Comparison of ENCODE assay signal across 18 mouse cellular contexts in the genomic region with DNA sequence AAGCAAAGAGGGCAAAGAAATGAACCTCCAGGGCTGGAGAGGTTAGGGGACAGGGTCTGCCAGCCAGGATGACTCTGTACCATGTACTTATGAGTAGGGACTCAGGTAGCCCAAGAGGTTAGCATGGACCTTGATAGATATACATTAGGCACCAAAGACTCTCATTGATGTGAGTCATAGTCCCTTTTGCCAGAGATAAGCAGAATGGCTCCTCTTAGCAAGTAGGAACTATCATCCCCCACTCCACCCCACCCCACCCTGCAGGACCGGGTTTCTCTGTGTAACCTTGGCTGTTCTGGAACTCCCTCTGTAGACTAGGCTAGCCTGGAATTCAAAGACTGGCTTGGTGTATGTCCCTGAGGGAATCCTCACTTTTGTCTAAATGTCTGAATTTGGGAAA. TPM values are rescaled to one million over a fixed set of nuclear protein-coding genes. Genes with fewer than 3 reads are reported as not detected.
A peak's percentile ranks its signal among the peaks of the same experiment; 100 is the strongest.
DNase-seq lines count a peak whose midpoint lies in the region; ATAC-seq and TF ChIP-seq lines count a peak whose summit lies in the region.
"Had no signal": no experiment of that assay in that cellular context is flagged by ENCODE, and none has a peak within 500 bp of the region (broad histone marks: within the 10 kb centered on the region; RNA-seq: fewer than 3 reads in every experiment).

No protein-coding gene starts in this region.

- H3K79me2 ChIP-seq in MEL (ENCODE audit: control insufficient read depth, insufficient read depth, low read length, poor library complexity): peaks cover 15% of the 10 kb centered on the region

- no peak for TF ChIP-seq CTCF in MEL (IDR thresholded peaks at IDR 0.05 in 2 of 3, conservative IDR thresholded peaks at IDR 0.05 in 1 of 3; ENCODE audit: control insufficient read depth in 1 of 3, insufficient read depth in 1 of 3, low read depth in 2 of 3, low read length in 3 of 3, poor library complexity in 1 of 3, severe bottlenecking in 1 of 3)
- no peak for TF ChIP-seq CTCF in liver, postnatal 0 days (IDR thresholded peaks at IDR 0.05; ENCODE audit: low read depth)

- no peak for TF ChIP-seq POLR2A in MEL (IDR thresholded peaks at IDR 0.05; ENCODE audit: control insufficient read depth in 1 of 2, insufficient read depth in 1 of 2, low read depth in 1 of 2, low read length in 2 of 2, poor library complexity in 1 of 2)

- H3K9ac ChIP-seq in heart, embryonic 13.5 days: no peak overlapping the region
- peak overlapping the region; percentile 60 for H3K9ac ChIP-seq in MEL (ENCODE audit: control insufficient read depth, low read depth, low read length, poor library complexity, severe bottlenecking)
- H3K9ac ChIP-seq in liver, postnatal 0 days (replicated peaks): peak overlapping the region; percentile 6; the same call in 1 of the 2 replicates
- H3K9ac ChIP-seq: lung, embryonic 15.5 days; neural tube, embryonic 15.5 days had no signal

- 0 out of 2 replicates have a peak overlapping the region, but pooled peaks have one; percentile 96 for H3K4me2 ChIP-seq in heart, embryonic 13.5 days
- peak overlapping the region; percentile 45 for H3K4me2 ChIP-seq in liver, postnatal 0 days (ENCODE audit: low read depth, low read length)

- H3K27me3 ChIP-seq in heart, embryonic 13.5 days (replicated peaks): no peaks in the 10 kb centered on the region
- H3K27me3 ChIP-seq in MEL (ENCODE audit: control insufficient read depth in 1 of 2, insufficient read depth in 2 of 2, low read length in 2 of 2): no peaks in the 10 kb centered on the region
- no peaks in the 10 kb centered on the region for H3K27me3 ChIP-seq in liver, postnatal 0 days (ENCODE audit: insufficient read depth, low read length)
- no peaks in the 10 kb centered on the region for H3K27me3 ChIP-seq in heart, embryonic 10.5 days (ENCODE audit: insufficient read depth, poor library complexity, severe bottlenecking)
- H3K27me3 ChIP-seq: lung, embryonic 15.5 days; neural tube, embryonic 15.5 days had no signal

- no peak overlapping the region for H3K4me3 ChIP-seq in heart, embryonic 13.5 days
- H3K4me3 ChIP-seq in MEL (ENCODE audit: control insufficient read depth in 1 of 2, insufficient read depth in 1 of 2, low read depth in 2 of 2, low read length in 2 of 2): peak overlapping the region; percentile 6 to 36
- 0 out of 2 replicates have a peak overlapping the region, but pooled peaks have one; percentile 22 for H3K4me3 ChIP-seq in liver, postnatal 0 days (ENCODE audit: low read depth, low read length)
- H3K4me3 ChIP-seq in heart, embryonic 10.5 days: no peak overlapping the region
- H3K4me3 ChIP-seq: neural tube, embryonic 15.5 days had no signal

- no peak for TF ChIP-seq RAD21 in MEL (IDR thresholded peaks at IDR 0.05; ENCODE audit: low read depth, low read length)

- DNase-seq in heart, adult 11 months: no peak
- peak; percentile 78 for DNase-seq in MEL (ENCODE audit: low read depth, low spot score)
- DNase-seq in liver, postnatal 0 days: no peak
- no peak for DNase-seq in kidney, postnatal 25 days
- DNase-seq in Muller cell, postnatal 12 days (ENCODE audit: inconsistent ontology term): no peak
- DNase-seq in heart, embryonic 10.5 days (ENCODE audit: low spot score): no peak
- DNase-seq: adrenal gland, postnatal 14 days; cerebellum, adult 18-20 months; heart, postnatal 4 days; kidney, postnatal 14 days had no signal

- peak; percentile 66 to 77 for TF ChIP-seq EP300 in MEL (IDR thresholded peaks at IDR 0.05; ENCODE audit: low read depth in 1 of 2, low read length in 2 of 2)
- TF ChIP-seq EP300 in liver, postnatal 0 days (IDR thresholded peaks at IDR 0.05; ENCODE audit: low read depth): no peak

- peak overlapping the region; percentile 13; the same call in 1 of the 2 replicates for H3K27ac ChIP-seq in heart, embryonic 13.5 days (replicated peaks)
- peak overlapping the region; percentile 94 for H3K27ac ChIP-seq in MEL (ENCODE audit: control insufficient read depth, low read depth, low read length)
- peak overlapping the region; percentile 75 for H3K27ac ChIP-seq in liver, postnatal 0 days (ENCODE audit: low read depth)
- H3K27ac ChIP-seq in heart, embryonic 10.5 days: no peak overlapping the region

- H3K36me3 ChIP-seq in heart, embryonic 13.5 days: peaks cover 16% of the 10 kb centered on the region
- H3K36me3 ChIP-seq in MEL (ENCODE audit: control insufficient read depth in 1 of 2, insufficient read depth in 2 of 2, low read length in 2 of 2): peaks cover 0 to 31% of the 10 kb centered on the region in 2 experiments; a peak in 2 of 4 replicates
- H3K36me3 ChIP-seq in liver, postnatal 0 days (replicated peaks; ENCODE audit: insufficient read depth, low read length): peaks cover 16% of the 10 kb centered on the region; the same call in 1 of the 2 replicates
- peaks cover 9% of the 10 kb centered on the region for H3K36me3 ChIP-seq in heart, embryonic 10.5 days

- H3K9me3 ChIP-seq in heart, embryonic 13.5 days: no peaks in the 10 kb centered on the region
- no peaks in the 10 kb centered on the region for H3K9me3 ChIP-seq in MEL (replicated peaks; ENCODE audit: insufficient read depth, low read length)
- no peaks in the 10 kb centered on the region for H3K9me3 ChIP-seq in liver, postnatal 0 days (ENCODE audit: low read length)
- no peaks in the 10 kb centered on the region for H3K9me3 ChIP-seq in heart, embryonic 10.5 days
- H3K9me3 ChIP-seq: limb, embryonic 10.5 days; lung, embryonic 15.5 days; neural tube, embryonic 15.5 days had no signal

- 41% methylated on average over 1 of the region's 1 CpGs for WGBS in heart, embryonic 13.5 days
- WGBS in liver, postnatal 0 days (ENCODE audit: insufficient replicate concordance): 26% methylated on average over 1 of the region's 1 CpGs
- WGBS in heart, embryonic 10.5 days: 43% methylated on average over 1 of the region's 1 CpGs

- ATAC-seq in heart, embryonic 13.5 days (ENCODE audit: extremely low read depth, insufficient number of reproducible peaks, low FRiP score, low TSS enrichment): no peak
- peak; percentile 27 for ATAC-seq in erythroblast, adult 5-6 weeks (replicated peaks; ENCODE audit: low FRiP score, poor library complexity, severe bottlenecking)
- ATAC-seq in liver, postnatal 0 days: no peak

- H3K4me1 ChIP-seq in heart, embryonic 13.5 days: peaks cover 30% of the 10 kb centered on the region
- peaks cover 6 to 42% of the 10 kb centered on the region in 2 experiments for H3K4me1 ChIP-seq in MEL (ENCODE audit: control insufficient read depth in 1 of 2, insufficient read depth in 2 of 2, low read length in 2 of 2)
- peaks cover 43% of the 10 kb centered on the region for H3K4me1 ChIP-seq in liver, postnatal 0 days (ENCODE audit: insufficient read depth)
- H3K4me1 ChIP-seq in heart, embryonic 10.5 days: peaks cover 26% of the 10 kb centered on the region

RNA-seq across cellular contexts. Expression of gene Atg2a, which starts 1.3 kb away (rescaled TPM):
- 6.5 and 7.1 TPM in 2 replicates for polyA plus RNA-seq in heart, embryonic 13.5 days (2015; fragmentation: Nextera tagmentation; extraction: Ambion mirVana)
- total RNA-seq in MEL (2012; rRNA removed): 7.9 and 10.6 TPM in 2 replicates
- 10 to 100 TPM in 1 of 2 experiments, not detected in 1; 21.7 TPM for polyA plus RNA-seq in MEL (2012; ENCODE audit: insufficient read depth in 1 of 2, insufficient read length in 2 of 2, low read depth in 1 of 2, low replicate concordance in 2 of 2, missing spikeins in 1 of 2)
- 32.4 and 33.4 TPM in 2 replicates for total RNA-seq in erythroblast, adult 5-6 weeks (2015; ENCODE audit: low replicate concordance)
- 32.2 and 39.0 TPM in 2 replicates for total RNA-seq in erythroblast, adult 5-6 weeks (2017; ENCODE audit: low replicate concordance)
- 3.4 and 3.8 TPM in 2 replicates for polyA plus RNA-seq in liver, postnatal 0 days (2015; fragmentation: Nextera tagmentation; extraction: Ambion mirVana)
- 10.8 and 11.6 TPM in 2 replicates for polyA plus RNA-seq in heart, embryonic 10.5 days (2016; fragmentation: Nextera tagmentation; extraction: Ambion mirVana)

RNA-seq across cellular contexts. Expression of gene Ppp2r5b, which starts 4.5 kb away (rescaled TPM):
- polyA plus RNA-seq in heart, embryonic 13.5 days (2015; fragmentation: Nextera tagmentation; extraction: Ambion mirVana): 20.7 and 21.2 TPM in 2 replicates
- 10.4 and 14.7 TPM in 2 replicates for total RNA-seq in MEL (2012; rRNA removed)
- polyA plus RNA-seq in MEL (2012; ENCODE audit: insufficient read depth in 1 of 2, insufficient read length in 2 of 2, low read depth in 1 of 2, low replicate concordance in 2 of 2, missing spikeins in 1 of 2): 10 to 100 TPM in 1 of 2 experiments, not detected in 1; 15.6 TPM
- 45.5 and 51.0 TPM in 2 replicates for total RNA-seq in erythroblast, adult 5-6 weeks (2015; ENCODE audit: low replicate concordance)
- total RNA-seq in erythroblast, adult 5-6 weeks (2017; ENCODE audit: low replicate concordance): 117 and 295 TPM in 2 replicates
- 3.2 and 3.8 TPM in 2 replicates for polyA plus RNA-seq in liver, postnatal 0 days (2015; fragmentation: Nextera tagmentation; extraction: Ambion mirVana)
- 21.2 and 25.7 TPM in 2 replicates for polyA plus RNA-seq in heart, embryonic 10.5 days (2016; fragmentation: Nextera tagmentation; extraction: Ambion mirVana)

RNA-seq across cellular contexts. Expression of gene Gpha2, which starts 14.0 kb away (rescaled TPM):
- 0.34 TPM in 1 of 2 replicates, not detected in the other for polyA plus RNA-seq in heart, embryonic 13.5 days (2015; fragmentation: Nextera tagmentation; extraction: Ambion mirVana)
- not detected in 2 replicates for total RNA-seq in MEL (2012; rRNA removed)
- polyA plus RNA-seq in MEL (2012; ENCODE audit: insufficient read depth in 1 of 2, insufficient read length in 2 of 2, low read depth in 1 of 2, low replicate concordance in 2 of 2, missing spikeins in 1 of 2): under 1 TPM in 1 of 2 experiments, not detected in 1; 0.19 TPM
- not detected in 2 replicates for total RNA-seq in erythroblast, adult 5-6 weeks (2015; ENCODE audit: low replicate concordance)
- total RNA-seq in erythroblast, adult 5-6 weeks (2017; ENCODE audit: low replicate concordance): not detected in 2 replicates
- polyA plus RNA-seq in liver, postnatal 0 days (2015; fragmentation: Nextera tagmentation; extraction: Ambion mirVana): not detected in 2 replicates
- polyA plus RNA-seq in heart, embryonic 10.5 days (2016; fragmentation: Nextera tagmentation; extraction: Ambion mirVana): 0.24 TPM in 1 of 2 replicates, not detected in the other
- total RNA-seq: heart, postnatal 4 days; layer of hippocampus, postnatal 25 days; megakaryocyte-erythroid progenitor cell, adult 5-6 weeks had no signal
- polyA plus RNA-seq: lung, embryonic 15.5 days; neural tube, embryonic 15.5 days had no signal

RNA-seq across cellular contexts. Expression of gene Ehd1, which starts 36.4 kb away (rescaled TPM):
- polyA plus RNA-seq in heart, embryonic 13.5 days (2015; fragmentation: Nextera tagmentation; extraction: Ambion mirVana): 70.0 and 72.4 TPM in 2 replicates
- 57.8 and 65.9 TPM in 2 replicates for total RNA-seq in MEL (2012; rRNA removed)
- polyA plus RNA-seq in MEL (2012; ENCODE audit: insufficient read depth in 1 of 2, insufficient read length in 2 of 2, low read depth in 1 of 2, low replicate concordance in 2 of 2, missing spikeins in 1 of 2): 100 to 1,000 TPM in 1 of 2 experiments, not detected in 1; 105 TPM
- 12.7 and 13.2 TPM in 2 replicates for total RNA-seq in erythroblast, adult 5-6 weeks (2015; ENCODE audit: low replicate concordance)
- total RNA-seq in erythroblast, adult 5-6 weeks (2017; ENCODE audit: low replicate concordance): 25.8 and 25.9 TPM in 2 replicates
- 36.4 and 36.9 TPM in 2 replicates for polyA plus RNA-seq in liver, postnatal 0 days (2015; fragmentation: Nextera tagmentation; extraction: Ambion mirVana)
- polyA plus RNA-seq in heart, embryonic 10.5 days (2016; fragmentation: Nextera tagmentation; extraction: Ambion mirVana): 89.6 and 101 TPM in 2 replicates

RNA-seq across cellular contexts. Expression of gene Majin, which starts 55.9 kb away (rescaled TPM):
- polyA plus RNA-seq in heart, embryonic 13.5 days (2015; fragmentation: Nextera tagmentation; extraction: Ambion mirVana): not detected in 2 replicates
- total RNA-seq in MEL (2012; rRNA removed): not detected in 2 replicates
- polyA plus RNA-seq in MEL (2012; ENCODE audit: insufficient read depth in 1 of 2, insufficient read length in 2 of 2, low read depth in 1 of 2, low replicate concordance in 2 of 2, missing spikeins in 1 of 2): not detected
- total RNA-seq in erythroblast, adult 5-6 weeks (2015; ENCODE audit: low replicate concordance): not detected in 2 replicates
- not detected in 2 replicates for total RNA-seq in erythroblast, adult 5-6 weeks (2017; ENCODE audit: low replicate concordance)
- not detected in 2 replicates for polyA plus RNA-seq in liver, postnatal 0 days (2015; fragmentation: Nextera tagmentation; extraction: Ambion mirVana)
- polyA plus RNA-seq in heart, embryonic 10.5 days (2016; fragmentation: Nextera tagmentation; extraction: Ambion mirVana): not detected in 2 replicates
- total RNA-seq: heart, postnatal 4 days; layer of hippocampus, postnatal 25 days; megakaryocyte-erythroid progenitor cell, adult 5-6 weeks had no signal
- polyA plus RNA-seq: intestine, embryonic 14.5 days; limb, embryonic 10.5 days; lung, embryonic 15.5 days; neural tube, embryonic 15.5 days had no signal

Comparison
In these comparisons a context has a peak if more than half of its experiments do, and no peak if none do; other contexts are left out.
1. H3K4me3 ChIP-seq: peak in MEL (2 of 2) and liver, postnatal 0 days (single experiment); none in heart, embryonic 13.5 days (single experiment) and heart, embryonic 10.5 days (single experiment).